Mouse (Mus musculus) limb, embryonic 10.5 days (tissue): ENCODE measurements around the gene Atg4b. TPM values are rescaled to one million over a fixed set of nuclear protein-coding genes. Genes with fewer than 3 reads are reported as not detected.
"Not testable (repeated sequence)": the region's sequence is repeated elsewhere in the genome, so short reads cannot be mapped to it uniquely, and the experiment has no call there.

Experiments used
- DNase-seq: peaks from one replicate; pipeline ENCODE4 v3.0.0-alpha.2; 2017; ENCODE audit warnings: low spot score
- H3K27ac ChIP-seq: fragments of 300-500 bp; sonication (generic); 2 replicates; pipeline ENCODE4 v1.5.1; 2016; ENCODE audit warnings: mild to moderate bottlenecking
- H3K27me3 ChIP-seq: fragments of 300-500 bp; sonication (generic); 2 replicates; pipeline ENCODE4 v1.6.1; 2016; ENCODE audit warnings: low read depth, mild to moderate bottlenecking; ENCODE audit not compliant: poor library complexity, severe bottlenecking
- H3K36me3 ChIP-seq: fragments of 300-500 bp; sonication (generic); 2 replicates; pipeline ENCODE4 v1.6.1; 2016; ENCODE audit warnings: mild to moderate bottlenecking, moderate library complexity
- H3K4me1 ChIP-seq: fragments of 300-500 bp; sonication (generic); 2 replicates; pipeline ENCODE4 v1.6.1; 2016
- H3K4me3 ChIP-seq: fragments of 300-500 bp; sonication (generic); 2 replicates; pipeline ENCODE4 v1.5.1; 2016; ENCODE audit warnings: mild to moderate bottlenecking, moderate library complexity
- H3K9me3 ChIP-seq: fragments of 300-500 bp; sonication (generic); replicated peaks from 2 replicates; pipeline ENCODE4 v1.6.1; 2016; ENCODE audit warnings: mild to moderate bottlenecking
- whole genome bisulfite sequencing: fragments of 180-500 bp; shearing (Covaris S2); methylation state at CpG from one replicate; pipeline ENCODE4 v1.1.7; 2016; 5-methylcytosine and 5-hydroxymethylcytosine counted together
- polyA plus RNA-seq: library from polyadenylated mRNA; unstranded; fragments of >200 nt; fragmentation: Nextera tagmentation; extraction: Ambion mirVana; gene quantifications from 2 replicates; pipeline ENCODE4 v1.2.1, GENCODE M21; 2016

Gene Atg4b
- polyA plus RNA-seq, 1 experiment from 2014 or later: 91.8 TPM

DNA sequence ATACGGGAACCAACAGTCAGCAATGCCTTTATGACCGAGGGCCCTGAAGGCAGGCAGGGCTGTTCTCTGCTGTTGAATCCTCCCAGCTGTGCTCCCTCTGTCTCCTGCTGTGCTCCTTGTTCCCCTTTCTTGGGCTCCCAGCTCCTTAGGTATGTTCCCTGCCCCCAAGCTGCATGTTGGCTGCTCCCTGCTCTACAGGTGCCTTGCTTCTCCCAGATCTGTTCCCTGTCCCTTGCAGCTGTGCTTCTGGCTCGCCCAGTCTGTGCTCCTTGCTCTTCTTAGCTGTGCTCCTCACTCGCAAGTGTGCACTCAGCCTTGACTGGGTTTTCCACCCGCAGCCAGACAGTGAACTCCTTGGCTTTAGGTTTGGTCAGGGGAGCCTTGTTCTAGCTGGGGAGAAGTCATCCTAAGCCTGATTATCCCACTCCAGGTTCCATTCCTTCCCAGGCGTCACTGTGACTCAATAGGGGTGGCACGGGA, 83.4 kb downstream of the Atg4b start:
- no peak for DNase-seq
- no peak overlapping the region for H3K4me3 ChIP-seq
- no peaks in the 10 kb centered on the region for H3K9me3 ChIP-seq
- WGBS: 89% methylated on average over 7 of the region's 7 CpGs
- H3K4me1 ChIP-seq: no peaks in the 10 kb centered on the region
- H3K36me3 ChIP-seq: peaks cover 32% of the 10 kb centered on the region
- no peak overlapping the region for H3K27ac ChIP-seq
- H3K27me3 ChIP-seq: no peaks in the 10 kb centered on the region

DNA sequence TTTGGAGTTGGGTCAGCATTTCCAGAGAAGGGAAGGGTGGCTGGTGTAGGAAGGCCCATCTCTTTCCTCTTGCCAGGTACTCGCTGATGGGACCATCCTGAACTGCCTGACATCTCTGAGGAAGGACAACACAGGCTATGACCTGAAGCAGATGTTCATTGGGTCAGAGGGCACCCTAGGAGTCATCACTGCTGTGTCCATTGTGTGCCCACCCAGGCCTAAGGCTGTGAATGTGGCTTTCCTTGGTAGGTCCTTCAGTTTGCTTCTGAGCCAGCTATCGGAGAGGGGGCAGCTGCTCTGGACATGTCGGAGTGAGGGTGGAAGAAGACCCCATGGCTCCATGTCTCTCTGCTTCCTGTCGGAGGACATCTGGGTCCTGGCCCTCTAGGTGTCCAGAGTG, 83.9 kb downstream of the Atg4b start:
- 89% methylated on average over 4 of the region's 4 CpGs for WGBS
- peaks cover 30% of the 10 kb centered on the region for H3K36me3 ChIP-seq
- no peaks in the 10 kb centered on the region for H3K9me3 ChIP-seq
- H3K4me1 ChIP-seq: no peaks in the 10 kb centered on the region
- no peak overlapping the region for H3K27ac ChIP-seq
- H3K27me3 ChIP-seq: no peaks in the 10 kb centered on the region
- DNase-seq: no peak
- H3K4me3 ChIP-seq: no peak overlapping the region

DNA sequence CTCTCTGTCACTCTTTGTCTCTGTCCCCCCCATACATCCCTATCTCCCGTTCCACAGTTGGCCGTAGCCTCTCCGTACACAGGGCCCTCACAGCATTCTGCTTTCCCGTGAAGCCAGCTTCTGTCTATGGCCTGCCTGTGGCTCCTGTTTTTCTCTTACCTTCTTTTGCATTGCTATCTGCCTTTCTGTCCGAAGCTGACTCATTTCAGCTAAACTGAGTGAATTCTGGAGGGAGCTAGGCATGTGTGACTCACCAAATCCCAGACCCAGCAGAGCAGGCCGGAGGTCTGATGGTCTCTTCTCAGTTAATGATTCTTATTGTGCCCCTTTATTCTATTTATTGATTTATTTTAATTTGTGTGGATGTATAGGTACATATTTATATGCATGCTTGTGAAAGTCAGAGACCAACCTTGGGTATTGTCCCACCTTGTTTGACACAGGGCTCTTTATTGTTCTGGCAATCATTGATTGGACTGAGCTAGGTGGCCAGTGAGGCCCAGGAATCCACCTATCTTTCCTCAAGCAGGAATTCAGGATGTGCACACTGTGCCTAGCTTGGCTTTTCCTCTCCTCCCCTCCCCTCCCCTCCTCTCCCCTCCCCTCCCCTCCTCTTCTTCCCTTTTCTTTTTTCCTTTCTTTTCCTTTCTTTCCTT, 84.7 kb downstream of the Atg4b start:
- DNase-seq: no peak
- no peaks in the 10 kb centered on the region for H3K27me3 ChIP-seq
- 92% methylated on average over 6 of the region's 6 CpGs for WGBS
- H3K36me3 ChIP-seq: peaks cover 30% of the 10 kb centered on the region
- no peaks in the 10 kb centered on the region for H3K4me1 ChIP-seq
- no peak overlapping the region for H3K4me3 ChIP-seq
- H3K9me3 ChIP-seq: no peaks in the 10 kb centered on the region
- no peak overlapping the region for H3K27ac ChIP-seq

DNA sequence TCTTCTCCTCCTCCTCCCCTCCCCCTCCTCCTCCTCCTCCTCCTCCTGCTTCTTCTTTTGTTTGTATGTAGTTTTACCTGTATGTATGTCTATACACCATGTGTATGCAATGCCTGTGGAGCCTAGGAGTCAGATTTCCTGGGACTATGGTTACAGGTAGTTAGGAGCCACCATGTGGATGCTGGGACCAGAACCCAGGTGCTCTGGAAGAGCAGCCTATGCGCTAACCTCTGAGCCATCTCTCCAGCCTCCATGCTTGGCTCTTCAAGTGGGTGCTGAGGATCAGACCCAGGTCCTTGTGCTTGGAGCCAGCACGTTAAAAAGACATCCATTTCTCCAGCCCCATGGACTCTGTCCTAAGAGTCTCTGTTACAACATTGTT, 85.2 kb downstream of the Atg4b start:
- H3K36me3 ChIP-seq: peaks cover 30% of the 10 kb centered on the region
- no peaks in the 10 kb centered on the region for H3K4me1 ChIP-seq
- WGBS: 89% methylated on average over 2 of the region's 2 CpGs
- H3K4me3 ChIP-seq: no peak overlapping the region
- DNase-seq: no peak
- H3K9me3 ChIP-seq: no peaks in the 10 kb centered on the region
- no peak overlapping the region for H3K27ac ChIP-seq
- H3K27me3 ChIP-seq: no peaks in the 10 kb centered on the region

- Histone ChIP-seq H3K27ac (no peak overlapping the region), H3K9me3 (no peaks in the 10 kb centered on the region), H3K4me1 (no peaks in the 10 kb centered on the region), H3K27me3 (no peaks in the 10 kb centered on the region), H3K4me3 (no peak overlapping the region), H3K36me3 (peaks cover 30% of the 10 kb centered on the region)
- DNase-seq: no peak
- 90% methylated on average over 8 of the region's 8 CpGs for WGBS
Observed at GRCm38 (mm10) chr1:93837335-93837734, 86.0 kb downstream of the Atg4b start.

GRCm38 (mm10) chr1:93838569-93838968, 87.3 kb downstream of the Atg4b start:
- H3K9me3 ChIP-seq, DNase-seq, H3K27me3 ChIP-seq, H3K27ac ChIP-seq, H3K4me3 ChIP-seq, H3K4me1 ChIP-seq: not testable (repeated sequence)
- WGBS: 92% methylated on average over 8 of the region's 8 CpGs
- peaks cover 30% of the 10 kb centered on the region for H3K36me3 ChIP-seq

Other genes with a start within 250 kb of the Atg4b start
- 7.9 and 8.4 TPM in 2 replicates for gene Farp2, start 239.4 kb upstream of the Atg4b start, polyA plus RNA-seq
- 153 and 185 TPM in 2 replicates for gene Stk25, start 92.8 kb upstream of the Atg4b start, polyA plus RNA-seq
- gene Bok, start 65.8 kb upstream of the Atg4b start, polyA plus RNA-seq: 34.9 and 37.4 TPM in 2 replicates
- 54.8 and 56.3 TPM in 2 replicates for gene Thap4, start 3.4 kb downstream of the Atg4b start, polyA plus RNA-seq
- 280 and 304 TPM in 2 replicates for gene Dtymk, start 50.4 kb downstream of the Atg4b start, polyA plus RNA-seq
- gene Ing5, start 52.5 kb downstream of the Atg4b start, polyA plus RNA-seq: 21.4 and 22.7 TPM in 2 replicates
- 13.7 and 15.0 TPM in 2 replicates for gene D2hgdh, start 73.4 kb downstream of the Atg4b start, polyA plus RNA-seq
- gene Gal3st2, start 109.8 kb downstream of the Atg4b start, polyA plus RNA-seq: not detected in 2 replicates
- not detected in 2 replicates for gene Gal3st2b, start 166.8 kb downstream of the Atg4b start, polyA plus RNA-seq
- gene Gal3st2c, start 239.0 kb downstream of the Atg4b start, polyA plus RNA-seq: not detected in 2 replicates